Mouse (Mus musculus): Measurements from ENCODE around the gene Clmp. TPM values are rescaled to one million over a fixed set of nuclear protein-coding genes. Genes with fewer than 3 reads are reported as not detected.
A peak's percentile ranks its signal among the peaks of the same experiment; 100 is the strongest.
"Not testable (repeated sequence)": the region's sequence is repeated elsewhere in the genome, so short reads cannot be mapped to it uniquely, and the experiment has no call there.

The Clmp gene
- polyA plus RNA-seq, 1 experiment from 2014 or later, result 29.9 TPM

- no peak overlapping the region for H3K4me3 ChIP-seq (replicated peaks)
- ATAC-seq (replicated peaks; ENCODE audit: low FRiP score), result no peak
- H3K4me1 ChIP-seq, result peaks cover 23% of the 10 kb centered on the region
- no peak overlapping the region for H3K9ac ChIP-seq
- H3K27ac ChIP-seq, result 0 out of 2 replicates have a peak overlapping the region, but pooled peaks have one; percentile 18
- H3K9me3 ChIP-seq (replicated peaks), result no peaks in the 10 kb centered on the region
- H3K4me2 ChIP-seq, result no peak overlapping the region
- H3K36me3 ChIP-seq, result peaks cover 12% of the 10 kb centered on the region; the same call in 1 of the 2 replicates
- H3K27me3 ChIP-seq, result no peaks in the 10 kb centered on the region
- WGBS, result 53% methylated on average over 13 of the region's 13 CpGs
These were observed 86.5 kb downstream of the Clmp start for GRCm38 (mm10) chr9:40772246-40772645.

- H3K4me3 ChIP-seq (replicated peaks); H3K27me3 ChIP-seq; H3K27ac ChIP-seq; H3K4me2 ChIP-seq; H3K9me3 ChIP-seq (replicated peaks); H3K9ac ChIP-seq: not testable (repeated sequence)
- WGBS, result 57% methylated on average over 6 of the region's 6 CpGs
- peaks cover 23% of the 10 kb centered on the region for H3K4me1 ChIP-seq
- peak; percentile 59 for ATAC-seq (replicated peaks; ENCODE audit: low FRiP score)
- peaks cover 15% of the 10 kb centered on the region; the same call in 1 of the 2 replicates for H3K36me3 ChIP-seq
These were observed 87.4 kb downstream of the Clmp start for GRCm38 (mm10) chr9:40773142-40773541.

GRCm38 (mm10) chr9:40773869-40774268 lies 88.1 kb downstream of the Clmp start:
- H3K4me1 ChIP-seq, result peaks cover 23% of the 10 kb centered on the region
- H3K4me2 ChIP-seq, result no peak overlapping the region
- no peaks in the 10 kb centered on the region for H3K9me3 ChIP-seq (replicated peaks)
- WGBS, result 87% methylated on average over 4 of the region's 4 CpGs
- H3K4me3 ChIP-seq (replicated peaks), result no peak overlapping the region
- H3K27ac ChIP-seq, result no peak overlapping the region
- no peak for ATAC-seq (replicated peaks; ENCODE audit: low FRiP score)
- no peak overlapping the region for H3K9ac ChIP-seq
- H3K27me3 ChIP-seq, result no peaks in the 10 kb centered on the region
- H3K36me3 ChIP-seq, result peaks cover 15% of the 10 kb centered on the region; the same call in 1 of the 2 replicates

- Histone ChIP-seq H3K4me2 (no peak overlapping the region), H3K27me3 (no peaks in the 10 kb centered on the region), H3K36me3 (peaks cover 15% of the 10 kb centered on the region; the same call in 1 of the 2 replicates), H3K9me3 (replicated peaks) (no peaks in the 10 kb centered on the region), H3K9ac (no peak overlapping the region), H3K4me3 (replicated peaks) (no peak overlapping the region), H3K4me1 (peaks cover 24% of the 10 kb centered on the region), H3K27ac (peak overlapping the region; percentile 79)
- WGBS, result 61% methylated on average over 1 of the region's 1 CpGs
- no peak for ATAC-seq (replicated peaks; ENCODE audit: low FRiP score)
These were observed 90.3 kb downstream of the Clmp start for GRCm38 (mm10) chr9:40776044-40776443.

- ATAC-seq (replicated peaks; ENCODE audit: low FRiP score), result 0 out of 2 replicates have a peak, but pooled peaks have one; percentile 50
- no peak overlapping the region for H3K9ac ChIP-seq
- WGBS, result 47% methylated on average over 11 of the region's 11 CpGs
- H3K4me1 ChIP-seq, result peaks cover 26% of the 10 kb centered on the region
- H3K27ac ChIP-seq, result peak overlapping the region; percentile 79
- H3K36me3 ChIP-seq, result peaks cover 16% of the 10 kb centered on the region; the same call in 1 of the 2 replicates
- no peaks in the 10 kb centered on the region for H3K27me3 ChIP-seq
- H3K4me2 ChIP-seq, result no peak overlapping the region
- H3K9me3 ChIP-seq (replicated peaks), result no peaks in the 10 kb centered on the region
- no peak overlapping the region for H3K4me3 ChIP-seq (replicated peaks)
These were observed 90.9 kb downstream of the Clmp start for GRCm38 (mm10) chr9:40776459-40777248.

- Histone ChIP-seq H3K36me3 (peaks cover 7% of the 10 kb centered on the region; the same call in 1 of the 2 replicates), H3K4me3 (replicated peaks) (no peak overlapping the region), H3K9me3 (replicated peaks) (no peaks in the 10 kb centered on the region), H3K27ac (no peak overlapping the region), H3K4me2 (no peak overlapping the region), H3K27me3 (no peaks in the 10 kb centered on the region), H3K9ac (no peak overlapping the region), H3K4me1 (peaks cover 45% of the 10 kb centered on the region)
- 66% methylated on average over 3 of the region's 3 CpGs for WGBS
- ATAC-seq (replicated peaks; ENCODE audit: low FRiP score), result no peak
These were observed 94.3 kb downstream of the Clmp start for GRCm38 (mm10) chr9:40780111-40780510.

GRCm38 (mm10) chr9:40780892-40781725 lies 95.3 kb downstream of the Clmp start:
- H3K27ac ChIP-seq, result peak overlapping the region; percentile 85
- H3K36me3 ChIP-seq, result peaks cover 7% of the 10 kb centered on the region; the same call in 1 of the 2 replicates
- peaks cover 40% of the 10 kb centered on the region for H3K4me1 ChIP-seq
- no peak for ATAC-seq (replicated peaks; ENCODE audit: low FRiP score)
- 80% methylated on average over 11 of the region's 11 CpGs for WGBS
- H3K4me3 ChIP-seq (replicated peaks), result no peak overlapping the region
- H3K4me2 ChIP-seq, result no peak overlapping the region
- no peaks in the 10 kb centered on the region for H3K27me3 ChIP-seq
- H3K9ac ChIP-seq, result no peak overlapping the region
- H3K9me3 ChIP-seq (replicated peaks), result no peaks in the 10 kb centered on the region

GRCm38 (mm10) chr9:40781726-40782581 lies 96.2 kb downstream of the Clmp start:
- no peak overlapping the region for H3K9ac ChIP-seq
- peak overlapping the region; percentile 21 for H3K4me3 ChIP-seq (replicated peaks)
- 30% methylated on average over 26 of the region's 26 CpGs for WGBS
- peaks cover 35% of the 10 kb centered on the region for H3K4me1 ChIP-seq
- H3K27ac ChIP-seq, result peak overlapping the region; percentile 85
- no peaks in the 10 kb centered on the region for H3K9me3 ChIP-seq (replicated peaks)
- H3K36me3 ChIP-seq, result peaks cover 7% of the 10 kb centered on the region; the same call in 1 of the 2 replicates
- H3K27me3 ChIP-seq, result no peaks in the 10 kb centered on the region
- H3K4me2 ChIP-seq, result peak overlapping the region; percentile 55
- ATAC-seq (replicated peaks; ENCODE audit: low FRiP score), result no peak; the same call in 1 of the 2 replicates

- Histone ChIP-seq H3K4me3 (replicated peaks) (no peak overlapping the region), H3K9me3 (replicated peaks) (no peaks in the 10 kb centered on the region), H3K9ac (no peak overlapping the region), H3K36me3 (0 out of 2 replicates have a peak, but pooled peaks cover 3% of the 10 kb centered on the region), H3K27me3 (no peaks in the 10 kb centered on the region), H3K27ac (peak overlapping the region; percentile 84), H3K4me1 (peaks cover 35% of the 10 kb centered on the region), H3K4me2 (peak overlapping the region; percentile 14; the same call in 1 of the 2 replicates)
- WGBS, result 14% methylated on average over 13 of the region's 13 CpGs
- ATAC-seq (replicated peaks; ENCODE audit: low FRiP score), result peak; percentile 53; the same call in 1 of the 2 replicates
These were observed 98.0 kb downstream of the Clmp start for GRCm38 (mm10) chr9:40783641-40784373.

- Histone ChIP-seq H3K4me1 (peaks cover 35% of the 10 kb centered on the region), H3K27ac (peak overlapping the region; percentile 74), H3K4me2 (peak overlapping the region; percentile 9; the same call in 1 of the 2 replicates), H3K36me3 (0 out of 2 replicates have a peak, but pooled peaks cover 3% of the 10 kb centered on the region), H3K9ac (no peak overlapping the region), H3K9me3 (replicated peaks) (no peaks in the 10 kb centered on the region), H3K4me3 (replicated peaks) (no peak overlapping the region), H3K27me3 (no peaks in the 10 kb centered on the region)
- WGBS, result 10% methylated on average over 9 of the region's 9 CpGs
- 0 out of 2 replicates have a peak, but pooled peaks have one; percentile 31 for ATAC-seq (replicated peaks; ENCODE audit: low FRiP score)
These were observed 98.7 kb downstream of the Clmp start for GRCm38 (mm10) chr9:40784374-40784967.
